Mouse (Mus musculus) retina, postnatal 1 day (tissue): ENCODE measurements at regions not wholly inside any gene's neighbourhood (a gene's known extent, or its start where the extent isn't known, plus 50 kb on each side); places are given as distances from the start of the nearest gene placed in this dataset.

Experiments
- DNase-seq: peaks from one replicate; pipeline ENCODE4 v3.0.0-alpha.2; 2012

DNA sequence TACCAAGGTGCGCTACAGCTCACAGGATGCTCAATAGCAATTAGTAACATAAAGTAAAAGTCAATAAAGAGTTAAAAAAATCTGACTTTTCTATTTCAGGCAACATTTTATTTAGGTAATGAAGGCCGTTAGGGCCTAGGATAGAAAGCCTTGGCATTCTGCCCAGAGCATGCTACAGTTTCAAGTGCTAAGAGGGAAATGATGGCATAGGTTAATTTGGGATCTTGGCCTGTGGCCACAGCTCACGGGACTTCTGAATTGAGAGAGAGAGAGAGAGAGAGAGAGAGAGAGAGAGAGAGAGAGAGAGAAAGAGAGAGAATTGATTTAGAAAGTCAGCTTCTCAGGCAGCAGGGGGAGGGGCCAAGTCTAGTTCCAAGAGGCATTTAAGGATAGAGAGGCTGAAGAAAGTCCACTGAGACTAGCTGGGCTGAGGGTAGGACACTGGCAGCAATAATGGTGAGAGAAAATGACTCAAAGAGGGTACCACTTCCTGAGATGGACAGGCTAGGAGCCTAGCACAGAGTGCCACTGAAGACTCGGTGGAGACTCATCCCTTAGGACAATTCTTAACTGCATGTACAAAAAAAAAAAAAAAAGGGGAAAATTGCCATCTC lies 52.6 kb upstream of the Klf14 start:
- peak; percentile 87 for DNase-seq

DNA sequence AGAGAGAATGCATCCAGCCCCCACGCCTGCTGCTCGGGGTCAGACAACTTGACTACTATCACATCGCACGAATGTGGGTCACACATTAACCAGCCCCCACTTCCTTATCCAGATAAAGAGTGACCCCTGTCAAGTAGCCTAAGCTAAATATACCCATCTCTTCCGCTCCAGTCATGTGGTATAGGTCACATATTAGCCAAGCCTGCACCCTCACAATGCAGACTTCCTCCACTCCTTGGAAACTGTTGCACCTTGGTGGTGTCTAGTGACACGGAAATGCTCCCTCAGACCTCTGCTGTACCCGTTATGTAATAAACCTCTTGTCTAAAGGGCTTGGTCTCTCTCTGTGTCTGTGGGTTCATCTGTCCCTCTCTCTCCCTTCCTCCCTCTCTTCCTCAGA lies 57.7 kb upstream of the Klf14 start:
- DNase-seq, result no peak

DNA sequence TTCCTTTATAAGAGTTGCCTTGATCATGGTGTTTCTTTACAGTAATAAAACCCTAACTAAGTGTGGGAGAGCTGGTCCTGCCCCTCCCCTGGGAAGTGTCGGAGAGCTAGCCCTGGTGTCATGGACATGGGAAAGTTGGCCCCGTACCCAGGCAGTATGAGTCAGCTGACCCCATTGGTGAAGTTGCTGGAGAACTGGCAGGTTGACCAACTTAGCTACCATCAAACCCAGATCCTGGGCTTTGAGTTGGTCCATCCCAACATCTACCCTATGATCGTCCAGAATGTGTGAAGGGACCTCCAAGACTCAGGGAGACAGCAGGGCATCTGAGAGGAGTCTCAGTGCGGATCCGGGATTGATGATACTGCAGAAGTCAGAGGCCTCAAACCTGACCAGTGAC lies 62.9 kb upstream of the Klf14 start:
- no peak for DNase-seq

DNA sequence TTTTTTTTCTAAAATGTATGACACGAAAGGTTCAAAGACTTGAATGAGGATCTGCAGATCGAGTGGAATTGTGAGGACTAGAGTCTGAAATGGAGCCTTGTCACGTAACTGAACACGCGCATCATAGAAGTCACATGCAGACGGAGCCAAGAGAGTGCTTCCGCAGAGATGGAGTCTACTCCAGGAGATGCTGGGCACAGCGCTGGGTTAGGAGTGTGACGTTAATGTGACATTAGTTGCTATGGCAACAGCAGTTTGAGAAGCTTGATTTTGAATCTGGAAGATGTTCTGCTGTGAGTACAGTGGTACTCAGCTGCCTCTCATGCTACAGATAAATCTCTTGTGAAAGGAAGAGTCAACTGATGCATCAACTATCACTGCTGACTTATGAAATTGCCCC lies 70.9 kb upstream of the Klf14 start:
- DNase-seq, result peak; percentile 55

DNA sequence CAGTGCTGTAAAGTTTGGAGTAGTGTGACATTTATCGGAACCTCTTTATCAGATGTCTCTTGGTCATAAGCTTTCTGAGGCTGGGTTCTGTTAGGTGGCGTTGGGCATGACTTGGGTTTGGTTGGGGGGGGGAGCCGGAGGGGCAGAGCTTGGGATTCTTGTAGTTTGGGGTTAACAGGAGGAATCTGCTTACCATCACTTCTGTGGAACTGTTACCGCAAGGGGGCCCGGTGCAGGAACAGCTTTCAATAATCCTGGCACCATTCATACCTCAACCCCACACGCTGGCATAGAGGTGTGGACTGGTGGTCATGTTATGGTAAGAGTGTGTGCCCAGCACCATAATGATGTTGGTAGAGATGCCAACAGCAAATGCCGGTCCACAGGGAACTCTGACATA lies 72.1 kb upstream of the Klf14 start:
- DNase-seq, result no peak

DNA sequence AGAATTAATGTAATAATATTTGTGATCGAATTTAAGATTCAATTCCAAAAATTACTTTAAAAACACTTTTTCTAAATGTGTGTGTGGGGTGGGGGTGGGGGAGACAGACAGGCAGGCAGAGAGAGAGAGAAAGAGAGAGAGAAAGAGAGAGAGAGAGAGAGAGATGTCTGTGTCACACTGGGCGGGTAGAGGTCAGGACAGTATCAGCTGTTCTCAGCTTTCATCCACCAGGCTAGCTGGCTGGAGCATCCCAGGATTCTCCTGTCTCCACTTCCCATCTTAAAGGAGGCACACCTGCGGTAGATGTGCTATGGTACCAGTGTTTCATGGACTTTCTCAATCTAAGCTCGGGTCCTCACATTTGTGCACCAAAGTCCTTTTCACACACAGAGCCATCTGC lies 73.3 kb upstream of the Klf14 start:
- DNase-seq, result no peak

DNA sequence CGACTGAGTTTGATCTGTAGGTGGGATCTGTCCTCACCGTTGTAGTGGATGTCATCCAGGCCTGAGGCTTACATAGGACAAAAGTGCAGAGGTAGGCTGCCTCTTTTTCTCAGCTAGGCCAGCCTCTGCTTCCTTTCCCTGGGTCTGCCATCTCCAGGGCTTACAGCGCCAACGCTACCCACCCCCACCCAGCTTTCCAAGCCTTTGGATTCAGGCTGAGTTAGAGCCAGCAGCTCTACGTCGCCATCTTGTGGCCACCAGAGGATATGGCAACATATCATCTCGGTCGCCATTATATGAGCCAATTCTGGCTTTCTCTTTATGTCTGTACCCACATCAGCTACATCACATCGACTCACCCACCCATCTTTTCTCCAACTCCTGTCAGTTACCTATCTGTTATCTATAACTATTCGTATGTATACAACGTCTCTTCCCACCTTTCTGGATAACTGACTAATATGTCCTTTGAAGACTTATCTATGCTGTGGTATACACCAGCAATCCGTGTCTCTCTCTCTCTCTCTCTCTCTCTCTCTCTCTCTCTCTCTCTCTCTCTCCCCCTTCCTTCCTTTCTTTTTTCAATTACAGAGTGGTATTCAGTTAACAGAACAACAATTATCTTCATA lies 74.2 kb upstream of the Klf14 start:
- peak; percentile 91 for DNase-seq

DNA sequence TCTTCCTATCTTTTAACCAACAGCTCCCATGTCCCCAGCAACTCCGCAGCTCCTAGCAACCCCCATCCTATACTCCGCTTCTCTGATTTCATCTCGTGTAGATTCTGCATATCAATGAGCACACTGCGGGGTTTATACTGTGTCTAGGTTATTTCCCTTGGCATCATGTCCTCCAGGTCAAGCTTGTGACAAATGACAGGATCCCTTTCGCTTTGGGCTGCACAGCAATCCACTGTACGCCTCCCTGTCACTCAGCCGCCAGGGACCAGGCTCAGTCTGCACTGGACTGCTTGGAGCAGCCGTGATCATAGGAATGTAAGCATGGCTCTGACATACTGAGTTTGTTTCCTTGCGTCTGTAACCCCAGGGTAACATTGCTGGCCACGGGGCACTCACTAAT lies 75.9 kb upstream of the Klf14 start:
- no peak for DNase-seq

DNA sequence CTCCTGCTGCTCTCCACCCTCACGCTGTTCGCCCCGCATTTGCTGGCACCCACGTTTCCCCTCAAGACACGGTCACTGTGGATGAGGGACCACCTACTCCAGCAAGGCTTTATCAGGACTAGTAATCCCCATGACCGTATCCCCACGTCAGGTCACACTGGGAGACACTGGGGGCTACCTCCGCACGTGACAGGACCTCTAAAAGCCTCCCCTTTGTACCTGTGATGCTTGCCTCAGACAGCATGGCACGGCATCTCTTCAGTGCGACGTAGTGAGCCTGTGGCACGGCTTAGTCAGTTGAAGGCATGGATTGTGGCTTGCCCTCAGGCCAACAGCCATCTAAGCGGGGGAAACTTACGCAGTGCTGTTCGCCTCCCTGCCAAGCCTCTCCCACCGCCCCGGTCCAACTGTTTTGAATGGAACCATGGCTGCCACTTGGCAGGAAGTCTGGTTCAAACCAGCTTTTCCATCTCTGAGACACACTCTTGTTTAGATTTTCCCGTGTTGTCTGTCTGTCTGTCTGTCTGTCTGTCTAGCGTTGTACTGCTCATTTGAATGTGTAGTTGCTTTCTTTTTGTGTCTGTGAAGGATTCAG lies 79.0 kb upstream of the Klf14 start:
- no peak for DNase-seq

DNA sequence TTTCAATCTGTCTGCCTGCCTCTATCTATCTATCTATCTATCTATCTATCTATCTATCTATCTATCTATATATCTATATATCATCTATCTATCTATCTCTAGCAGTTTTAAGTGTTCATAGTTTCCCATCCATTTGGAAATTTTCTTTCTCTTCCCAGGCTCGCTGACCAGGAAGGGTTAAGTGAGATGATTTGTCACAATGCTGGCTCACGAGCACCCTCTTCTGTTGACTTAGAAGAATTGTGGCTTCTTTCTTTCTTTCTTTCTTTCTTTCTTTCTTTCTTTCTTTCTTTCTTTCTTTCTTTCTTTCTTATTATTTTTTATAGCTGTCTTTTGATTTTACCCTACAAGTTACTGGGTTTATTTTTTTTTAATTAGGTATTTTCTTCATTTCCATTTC lies 79.6 kb upstream of the Klf14 start:
- DNase-seq, result peak; percentile 71

DNA sequence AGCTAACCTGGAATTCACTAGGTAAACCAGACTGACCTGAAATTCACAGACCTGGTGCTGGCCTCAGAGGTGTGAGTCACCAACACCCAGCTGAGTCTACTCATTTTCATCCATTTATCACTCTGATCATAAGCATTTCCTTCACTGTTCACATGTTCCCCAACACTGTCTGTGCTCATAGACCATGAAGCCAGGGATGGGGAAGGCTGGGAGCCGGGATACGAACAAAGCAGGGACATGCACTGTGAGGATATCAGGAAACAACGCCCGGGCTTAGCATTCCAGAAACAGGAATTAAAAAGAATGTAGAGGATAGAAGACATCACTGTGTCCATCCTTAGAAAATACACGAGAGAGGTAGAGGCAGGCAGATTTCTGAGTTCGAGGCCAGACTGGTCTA lies 80.6 kb upstream of the Klf14 start:
- DNase-seq, result no peak

DNA sequence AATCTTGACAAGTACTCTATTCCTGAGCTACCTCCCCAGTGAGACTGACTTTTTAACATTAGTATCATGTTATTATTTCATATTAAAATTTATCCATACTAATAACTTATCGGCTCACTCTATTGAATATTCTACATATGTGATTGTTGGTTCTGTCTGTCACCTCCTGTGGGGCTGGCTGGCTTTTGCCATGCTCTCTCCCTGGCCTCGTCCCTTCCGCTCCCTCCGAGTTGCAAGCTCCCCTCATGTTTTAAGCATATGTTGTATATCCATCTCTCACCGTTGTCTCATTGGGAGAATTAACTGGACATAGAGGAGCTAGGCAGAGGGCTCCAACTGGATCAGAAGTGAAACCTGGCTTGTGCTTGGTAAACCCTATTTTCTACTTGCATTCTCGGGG lies 81.9 kb upstream of the Klf14 start:
- no peak for DNase-seq

DNA sequence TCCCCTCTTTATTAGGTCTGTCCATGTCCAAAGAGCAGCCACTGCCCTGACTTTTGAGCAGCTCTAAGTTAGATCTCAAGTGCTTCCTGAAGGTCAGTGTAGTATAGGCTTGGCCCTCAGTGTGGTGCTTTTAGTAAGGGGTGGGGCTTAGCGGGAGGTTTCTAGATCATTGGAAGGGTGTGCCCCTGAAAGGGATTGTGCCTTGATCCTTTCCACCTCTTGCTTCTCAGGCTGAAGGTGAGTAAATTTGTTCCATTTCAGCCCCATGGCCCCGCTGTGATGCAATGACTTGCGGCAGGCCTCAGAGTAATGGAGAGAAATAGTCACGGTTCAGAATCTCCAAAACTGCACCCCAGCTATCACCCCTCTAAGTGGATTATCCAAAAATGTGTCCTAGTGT lies 84.5 kb upstream of the Klf14 start:
- DNase-seq, result no peak

DNA sequence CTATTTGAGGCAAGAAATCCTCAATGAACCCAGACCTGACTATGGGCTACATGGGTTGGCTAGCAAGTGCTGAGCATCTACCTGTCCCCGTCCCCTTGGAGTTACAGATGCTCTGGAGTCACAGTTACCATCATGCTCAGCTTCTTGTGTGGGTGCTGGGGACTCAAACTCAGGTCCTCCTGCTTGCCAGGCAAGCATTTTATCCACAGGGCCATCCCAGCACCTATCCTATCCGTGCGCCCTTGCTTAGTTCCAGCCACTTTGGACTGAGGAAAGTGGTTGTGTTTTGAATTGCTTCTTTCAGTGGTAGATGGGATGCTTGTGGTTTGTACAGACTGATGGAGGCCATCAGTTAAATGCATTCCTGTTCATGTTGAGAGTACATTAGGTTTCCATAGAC lies 85.0 kb upstream of the Klf14 start:
- no peak for DNase-seq

DNA sequence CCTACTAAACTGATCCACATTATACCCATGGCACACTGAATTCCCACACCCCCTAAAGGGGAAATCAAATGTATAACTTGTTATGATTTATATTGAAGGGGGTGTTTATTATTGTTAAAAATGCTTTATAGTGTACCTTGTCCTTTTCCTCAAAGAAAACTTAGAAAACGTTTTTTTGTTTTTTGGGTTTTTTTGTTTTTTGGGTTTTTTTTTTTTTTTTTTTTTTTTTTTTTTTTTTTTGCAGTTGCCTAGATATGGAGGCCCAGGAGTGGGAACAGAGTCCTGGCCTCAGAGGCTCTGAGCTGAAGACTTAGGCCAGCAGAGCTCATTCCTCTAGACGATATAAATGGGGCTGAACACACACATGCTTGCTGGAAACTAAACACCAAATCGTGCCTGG lies 87.3 kb upstream of the Klf14 start:
- no peak for DNase-seq

DNA sequence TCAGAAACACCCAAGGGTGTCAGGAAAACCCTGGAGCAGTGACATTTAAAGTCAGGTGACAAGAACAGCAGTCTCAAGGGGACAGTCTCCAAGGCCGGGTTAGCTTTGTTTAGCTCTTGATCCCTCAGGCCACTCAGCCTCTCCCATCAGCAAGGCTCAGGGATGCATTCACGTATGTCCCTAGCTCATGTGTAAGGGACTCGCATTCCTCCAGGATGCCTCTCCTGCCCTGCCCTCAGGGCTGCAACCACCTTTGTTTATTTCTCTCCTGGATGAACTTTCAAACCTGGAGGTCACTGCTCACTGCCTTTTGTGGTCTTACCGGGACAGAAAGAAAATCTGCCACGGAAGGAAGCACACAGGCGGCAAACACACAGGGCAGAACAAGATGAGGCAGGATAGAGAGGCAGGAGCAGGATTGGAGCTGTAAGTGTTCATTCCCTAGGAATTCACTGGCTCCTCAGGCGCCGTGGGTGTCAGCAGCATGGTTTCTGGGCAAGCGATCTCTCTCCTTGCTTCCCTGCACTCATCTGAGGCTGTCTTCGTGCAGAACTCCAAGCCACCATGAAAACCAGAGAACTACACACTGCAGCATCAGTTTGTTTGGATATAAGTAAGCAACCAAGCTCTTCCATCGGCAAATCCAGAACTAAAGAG lies 90.2 kb upstream of the Klf14 start:
- DNase-seq, result no peak

DNA sequence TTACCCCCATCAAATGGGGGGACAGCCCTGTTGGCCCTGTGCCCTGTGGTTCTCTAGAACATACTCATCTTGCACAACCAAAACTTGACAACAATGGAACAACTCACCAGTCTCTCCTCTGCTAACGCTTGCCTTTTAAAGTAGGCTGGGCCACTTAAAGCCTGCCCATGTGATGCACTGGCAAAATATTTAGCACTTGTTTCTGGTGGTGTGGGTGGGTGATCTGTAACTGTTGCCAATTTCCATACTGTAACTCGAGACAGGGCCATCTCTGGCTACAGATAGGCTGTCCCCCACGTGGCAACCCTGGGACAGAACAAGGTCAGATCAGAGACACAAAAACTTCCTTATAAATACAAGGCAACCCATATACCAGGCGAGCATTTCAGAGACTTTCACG lies 92.0 kb upstream of the Klf14 start:
- no peak for DNase-seq

DNA sequence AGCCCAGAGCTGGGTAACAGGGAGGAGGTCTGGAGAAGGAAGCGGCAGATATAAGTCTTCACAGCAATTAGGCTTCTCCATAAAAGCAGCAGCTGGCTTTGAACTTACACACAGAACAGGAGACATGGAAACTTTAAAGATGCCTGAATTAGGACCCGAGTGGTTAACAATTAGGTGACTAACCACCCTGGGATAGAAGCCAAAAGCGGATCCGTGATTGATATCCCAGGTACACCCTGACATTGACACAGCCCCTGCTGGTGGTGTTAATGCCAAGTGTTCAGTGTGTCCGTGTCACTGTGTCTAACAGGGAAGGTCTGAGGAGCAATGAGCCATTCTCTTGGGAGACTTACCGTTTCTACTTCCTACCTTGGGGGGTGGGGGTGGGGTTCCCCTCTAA lies 92.9 kb upstream of the Klf14 start:
- no peak for DNase-seq

DNA sequence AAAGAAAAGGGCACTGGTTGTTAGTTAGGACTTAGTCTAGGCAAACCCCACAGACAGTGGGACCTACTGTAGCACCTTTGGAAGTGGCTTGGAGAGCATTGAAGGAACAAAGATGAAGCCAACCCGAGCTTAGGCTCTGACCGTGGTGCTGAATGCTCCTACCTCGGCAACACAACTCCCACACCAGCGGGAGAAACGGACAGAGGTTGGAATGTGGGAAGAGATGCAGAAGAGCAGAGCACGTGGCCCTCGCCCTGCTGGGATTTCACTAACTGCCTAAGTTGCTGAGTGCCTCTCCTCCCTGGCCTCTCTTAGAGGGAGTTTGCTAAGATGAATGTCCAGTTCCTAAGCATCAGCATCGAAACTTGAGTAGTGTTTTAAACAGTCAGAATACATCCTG lies 94.1 kb upstream of the Klf14 start:
- DNase-seq, result peak; percentile 28

DNA sequence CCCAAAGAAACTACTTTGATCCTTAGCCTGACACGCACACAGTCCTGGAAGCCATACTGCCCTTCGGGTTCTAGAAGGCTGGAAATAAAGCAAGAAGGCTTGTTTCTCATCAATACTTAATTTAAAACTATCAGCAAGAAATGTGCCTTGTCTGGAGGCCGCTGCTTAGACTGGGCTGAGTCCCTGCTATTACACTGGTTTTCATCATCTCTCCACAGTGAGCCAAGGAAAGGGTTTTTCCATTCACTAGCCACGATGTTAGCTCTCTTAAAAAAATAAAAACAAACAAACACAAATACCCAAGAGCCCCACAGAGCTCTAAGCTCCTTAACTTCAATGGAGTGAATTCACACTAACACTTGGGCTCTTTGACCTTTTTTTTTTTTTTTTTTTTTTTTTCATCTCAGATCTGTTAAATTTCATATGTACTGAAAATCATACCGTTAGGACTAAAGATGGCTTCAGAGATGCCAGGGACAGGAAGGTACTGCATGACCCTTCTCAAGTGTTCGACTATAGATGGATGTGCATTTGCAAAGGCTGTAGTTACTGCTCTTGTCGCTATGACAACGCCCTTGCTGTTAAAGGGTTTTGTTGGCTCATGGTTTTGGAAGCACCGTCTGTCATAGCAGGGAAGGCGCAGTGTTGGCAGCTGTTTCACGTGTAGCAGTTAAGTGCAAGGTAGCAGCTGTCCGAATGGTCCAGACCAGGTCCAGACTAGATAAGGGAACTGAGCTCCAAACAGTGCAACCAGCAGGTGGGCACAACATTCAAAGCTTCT lies 98.1 kb upstream of the Klf14 start:
- DNase-seq, result no peak

DNA sequence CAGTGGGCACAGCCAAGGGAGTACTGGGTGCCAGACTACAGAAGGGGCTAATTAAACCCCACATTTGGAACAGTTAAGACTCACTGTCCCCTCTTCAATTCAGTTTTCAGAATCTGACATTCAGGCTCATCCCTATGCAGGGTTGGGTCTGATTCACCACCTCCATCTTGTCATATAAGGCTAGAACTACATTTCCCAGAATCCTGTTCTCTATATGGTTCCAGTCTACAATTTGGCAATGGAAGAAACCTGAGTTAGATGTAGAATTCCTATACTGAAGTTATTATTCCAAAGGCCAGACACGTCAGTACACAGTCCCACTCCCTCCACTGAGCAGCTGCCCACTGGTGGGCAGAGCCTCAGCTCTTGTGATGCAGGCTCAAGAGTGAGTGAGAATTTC lies 99.4 kb upstream of the Klf14 start:
- DNase-seq, result no peak

DNA sequence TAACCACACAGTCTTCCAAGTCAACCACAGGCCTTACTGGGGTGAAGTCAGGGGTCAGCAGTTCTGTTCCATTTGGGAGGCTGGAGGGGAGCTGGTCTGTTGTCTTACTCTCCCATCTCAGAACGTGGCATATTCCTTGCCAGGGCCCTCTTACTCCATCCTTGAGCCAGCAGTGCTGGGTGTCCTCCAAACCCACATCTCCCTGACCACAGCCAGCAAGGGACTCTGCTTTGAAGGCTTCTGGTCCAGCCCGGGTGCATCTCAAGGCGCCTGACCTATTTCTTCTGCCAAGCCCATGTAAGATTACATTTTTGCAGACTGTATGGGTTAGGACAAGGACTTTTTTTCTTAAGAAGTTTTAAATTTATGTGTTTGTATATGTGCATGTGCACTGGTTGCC lies 100.1 kb upstream of the Klf14 start:
- DNase-seq, result no peak

DNA sequence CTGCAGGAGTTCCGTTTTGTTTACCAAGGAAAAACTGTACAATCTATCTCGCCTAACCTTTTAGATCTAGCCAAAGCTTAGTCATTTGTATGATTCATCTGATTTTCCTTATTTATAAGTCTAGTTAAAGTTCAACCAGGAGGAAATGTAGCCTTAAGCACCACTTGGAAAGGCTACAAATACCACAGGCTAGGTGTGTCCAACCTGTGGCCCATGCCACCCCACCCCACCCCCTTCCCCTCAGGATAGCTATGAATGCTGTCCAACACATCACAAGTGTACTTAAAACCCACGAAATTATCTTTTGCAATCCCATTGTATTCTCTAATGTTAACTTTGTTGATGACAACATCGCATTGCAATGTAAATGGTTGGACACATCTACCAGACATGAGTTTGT lies 102.9 kb upstream of the Klf14 start:
- DNase-seq, result no peak

DNA sequence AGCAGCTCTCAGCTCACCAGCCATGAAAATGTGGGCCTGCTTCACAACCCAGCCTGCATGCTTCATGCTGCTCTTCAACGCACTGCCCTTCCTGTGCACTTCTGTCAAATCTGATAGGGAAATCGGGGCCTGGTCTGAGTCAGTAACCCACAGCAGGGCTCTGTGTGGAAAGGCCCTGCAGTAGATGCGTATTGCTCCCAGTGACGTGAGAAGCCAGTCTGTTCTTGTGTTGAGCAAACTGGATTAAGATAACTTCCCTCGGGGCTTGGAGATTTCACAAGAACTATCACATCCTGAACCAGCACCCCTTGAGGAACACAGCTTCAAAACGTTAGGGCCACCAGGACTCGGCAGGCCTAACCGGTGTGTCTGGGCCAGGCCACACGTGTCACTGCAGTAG lies 106.5 kb upstream of the Klf14 start:
- no peak for DNase-seq
